Mouse (Mus musculus) kidney, adult 2 months (tissue): ENCODE results near the gene Maml3. TPM values are rescaled to one million over a fixed set of nuclear protein-coding genes. Genes with fewer than 3 reads are reported as not detected.
A peak's percentile ranks its signal among the peaks of the same experiment; 100 is the strongest.

ENCODE experiments used
- DNase-seq: peaks from one replicate; pipeline ENCODE4 v3.0.0; 2021
- H3K27ac ChIP-seq: fragments of 200-500 bp; 2 replicates; pipeline ENCODE4 v1.5.1; 2012; ENCODE audit warnings: low read depth, low read length, control low read depth, inconsistent platforms; ENCODE audit not compliant: insufficient read depth
- H3K27me3 ChIP-seq: fragments of 200-500 bp; replicated peaks from 2 replicates; pipeline ENCODE4 v1.6.1; 2012; ENCODE audit warnings: mild to moderate bottlenecking, moderate library complexity, low read length, inconsistent platforms; ENCODE audit not compliant: control insufficient read depth, insufficient read depth
- H3K36me3 ChIP-seq: fragments of 200-500 bp; 2 replicates; pipeline ENCODE4 v1.6.1; 2012; ENCODE audit warnings: mild to moderate bottlenecking, moderate library complexity, low read length, inconsistent platforms; ENCODE audit not compliant: control insufficient read depth, insufficient read depth
- H3K4me1 ChIP-seq: fragments of 200-500 bp; 2 replicates; pipeline ENCODE4 v1.6.1; 2011; ENCODE audit warnings: low read length; ENCODE audit not compliant: control insufficient read depth, insufficient read depth
- H3K4me3 ChIP-seq: fragments of 200-500 bp; 2 replicates; pipeline ENCODE4 v1.5.1; 2011; ENCODE audit warnings: mild to moderate bottlenecking, low read depth, low read length, control low read depth; ENCODE audit not compliant: insufficient read depth
- CTCF ChIP-seq: fragments of 200-500 bp; conservative IDR thresholded peaks from 2 replicates; pipeline ENCODE4 v1.5.1; 2011; ENCODE audit warnings: low read depth, mild to moderate bottlenecking, control low read depth, low read length, moderate library complexity, mixed read lengths; ENCODE audit not compliant: insufficient read depth, insufficient read length
- POLR2A ChIP-seq: fragments of 200-500 bp; IDR thresholded peaks from one replicate; pipeline ENCODE4 v1.6.1; 2011; ENCODE audit warnings: low read depth, low read length, control low read depth
- WGBS: fragments of 180-500 bp; shearing (Covaris S2); methylation state at CpG from one replicate; pipeline ENCODE4 v1.1.7; 2018; 5-methylcytosine and 5-hydroxymethylcytosine counted together
- polyA plus RNA-seq: library from polyadenylated mRNA; depleted of rRNA; stranded (reverse); fragments of >200 nt; gene quantifications from 2 replicates; pipeline ENCODE4 v1.2.3, GENCODE M21; 2012

Maml3 gene
- polyA plus RNA-seq, 1 experiment = 3.6 TPM

DNA sequence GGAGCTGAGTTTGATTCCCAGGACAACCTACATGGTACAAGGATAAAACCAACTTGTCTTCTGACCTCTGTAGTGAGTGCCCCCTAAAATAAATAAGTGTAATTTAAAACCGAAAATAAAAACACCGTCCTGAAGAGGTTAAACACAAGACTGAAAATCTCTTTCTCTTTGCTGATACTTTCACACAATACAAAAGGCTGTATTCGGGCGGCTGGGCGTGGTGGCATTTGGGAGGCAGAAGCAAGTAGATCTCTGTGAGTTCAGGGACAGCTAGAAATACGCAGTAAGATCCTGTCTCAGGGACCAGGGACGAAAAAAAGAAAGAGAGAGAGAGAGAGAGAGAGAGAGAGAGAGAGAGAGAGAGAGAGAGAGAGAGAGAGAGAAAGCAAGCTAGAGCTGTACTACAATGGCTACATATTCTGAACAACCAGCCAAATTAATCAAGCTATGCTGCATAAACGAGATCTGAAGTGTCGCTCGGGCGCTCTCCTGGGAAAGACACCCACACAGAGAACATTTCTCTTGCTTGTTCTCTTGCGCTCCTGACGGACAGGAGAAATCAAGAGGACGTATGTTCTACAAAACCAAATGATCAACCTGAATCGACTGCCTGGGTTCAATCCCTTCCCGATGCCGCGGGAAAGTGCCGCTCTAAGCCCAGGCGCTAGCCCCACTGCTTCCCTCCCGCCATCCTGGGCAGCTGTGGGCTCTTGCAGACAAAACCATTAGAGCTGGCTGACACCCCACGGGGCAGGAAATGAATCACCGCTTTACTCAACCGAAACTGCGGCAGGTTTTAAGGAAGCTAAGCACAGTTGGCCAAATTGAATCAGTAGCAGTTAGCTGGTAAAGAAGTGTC, 35.3 kb downstream of the Maml3 start:
- H3K27me3 ChIP-seq = no peaks in the 10 kb centered on the region
- no peaks in the 10 kb centered on the region for H3K36me3 ChIP-seq
- TF ChIP-seq CTCF (no peak), POLR2A (no peak)
- DNase-seq = peak; percentile 78
- WGBS = 14% methylated on average over 25 of the region's 25 CpGs
- H3K27ac ChIP-seq = no peak overlapping the region
- H3K4me3 ChIP-seq = peak overlapping the region; percentile 47
- H3K4me1 ChIP-seq = 0 out of 2 replicates have a peak, but pooled peaks cover 7% of the 10 kb centered on the region

GRCm38 (mm10) chr3:52068885-52069284, 36.0 kb downstream of the Maml3 start:
- TF ChIP-seq CTCF (no peak), POLR2A (no peak)
- WGBS = 76% methylated on average over 3 of the region's 3 CpGs
- Histone ChIP-seq H3K4me3 (no peak overlapping the region), H3K4me1 (0 out of 2 replicates have a peak, but pooled peaks cover 7% of the 10 kb centered on the region), H3K27me3 (no peaks in the 10 kb centered on the region), H3K36me3 (no peaks in the 10 kb centered on the region), H3K27ac (no peak overlapping the region)
- no peak for DNase-seq

- DNase-seq = no peak
- Histone ChIP-seq H3K4me1 (0 out of 2 replicates have a peak, but pooled peaks cover 7% of the 10 kb centered on the region), H3K27ac (no peak overlapping the region), H3K36me3 (no peaks in the 10 kb centered on the region), H3K27me3 (no peaks in the 10 kb centered on the region), H3K4me3 (no peak overlapping the region)
- TF ChIP-seq POLR2A (no peak), CTCF (no peak)
- 98% methylated on average over 6 of the region's 6 CpGs for WGBS
Measured at GRCm38 (mm10) chr3:52067181-52067580, 37.7 kb downstream of the Maml3 start.

DNA sequence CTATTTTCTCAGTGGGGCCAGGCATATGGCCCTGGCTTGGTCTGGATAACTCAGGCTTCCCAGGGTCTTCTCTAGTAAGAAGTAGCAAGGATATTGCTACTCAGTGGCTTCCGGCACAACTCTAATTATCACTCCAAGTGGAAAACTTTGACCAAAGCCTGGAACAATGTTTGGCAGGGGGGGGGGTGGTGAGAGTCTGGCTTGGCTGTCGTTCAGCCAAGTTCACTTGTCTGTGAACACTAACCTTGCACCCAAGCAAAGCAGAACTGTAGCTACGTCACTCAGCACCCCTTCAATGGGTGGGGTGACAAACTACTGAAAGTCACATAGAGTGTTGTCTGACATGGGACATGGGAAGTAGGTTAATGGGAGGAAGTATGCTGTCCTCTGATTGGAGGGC, 38.7 kb downstream of the Maml3 start:
- no peak for DNase-seq
- no peaks in the 10 kb centered on the region for H3K27me3 ChIP-seq
- no peak overlapping the region for H3K27ac ChIP-seq
- H3K4me1 ChIP-seq = 0 out of 2 replicates have a peak, but pooled peaks cover 7% of the 10 kb centered on the region
- 27% methylated on average over 3 of the region's 3 CpGs for WGBS
- no peaks in the 10 kb centered on the region for H3K36me3 ChIP-seq
- no peak for TF ChIP-seq CTCF
- TF ChIP-seq POLR2A = no peak
- H3K4me3 ChIP-seq = no peak overlapping the region

DNA sequence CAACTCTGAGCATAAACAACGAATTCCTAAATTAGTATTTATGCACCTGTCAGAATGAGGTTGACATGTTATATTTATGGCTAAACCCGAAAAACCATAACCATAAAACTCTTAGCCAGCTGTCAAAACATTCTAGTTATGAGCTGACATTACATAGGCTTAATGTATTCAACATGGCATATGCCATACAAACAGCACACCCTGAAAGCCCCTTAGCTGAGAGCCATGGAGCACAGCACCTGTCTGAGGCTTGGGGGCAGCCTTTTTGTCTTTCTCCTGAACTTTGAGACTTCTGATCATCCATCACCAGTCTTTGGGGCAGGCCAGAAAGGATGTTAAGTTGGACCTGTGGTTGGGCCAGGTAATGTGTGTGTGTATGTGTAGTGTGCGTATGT, 41.6 kb downstream of the Maml3 start:
- 77% methylated on average over 3 of the region's 3 CpGs for WGBS
- no peak for TF ChIP-seq CTCF
- TF ChIP-seq POLR2A = no peak
- no peak for DNase-seq
- Histone ChIP-seq H3K4me1 (0 out of 2 replicates have a peak, but pooled peaks cover 5% of the 10 kb centered on the region), H3K4me3 (no peak overlapping the region), H3K27ac (no peak overlapping the region), H3K27me3 (no peaks in the 10 kb centered on the region), H3K36me3 (no peaks in the 10 kb centered on the region)

GRCm38 (mm10) chr3:52062389-52063260, 42.3 kb downstream of the Maml3 start:
- 46% methylated on average over 11 of the region's 11 CpGs for WGBS
- Histone ChIP-seq H3K36me3 (no peaks in the 10 kb centered on the region), H3K4me3 (no peak overlapping the region), H3K4me1 (0 out of 2 replicates have a peak, but pooled peaks cover 5% of the 10 kb centered on the region), H3K27ac (no peak overlapping the region), H3K27me3 (no peaks in the 10 kb centered on the region)
- no peak for DNase-seq
- TF ChIP-seq POLR2A = no peak
- TF ChIP-seq CTCF = no peak
